Mouse (Mus musculus): ENCODE results near the gene Cacna1d.

Gene Cacna1d

DNA sequence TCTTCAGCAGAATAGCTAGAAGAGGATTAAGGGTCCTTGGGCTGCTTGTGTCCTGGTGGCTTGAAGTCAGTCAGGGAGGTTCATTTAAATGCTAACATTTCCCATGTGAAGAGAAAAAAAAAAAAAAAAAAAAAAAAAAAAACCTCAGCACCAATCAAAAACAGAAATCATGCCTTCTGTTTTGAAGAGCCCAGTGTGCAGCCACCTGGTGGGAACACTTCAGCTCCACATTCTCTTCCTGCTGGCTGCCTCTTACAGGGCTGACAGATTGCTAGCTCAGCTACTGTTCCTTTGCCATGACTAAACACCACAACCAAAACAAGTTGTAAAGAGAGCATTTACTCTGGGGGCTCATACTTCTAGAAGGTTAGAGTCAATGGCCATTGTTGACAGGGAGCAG lies 283.1 kb downstream of the Cacna1d start:
- DNase-seq (ENCODE audit: low spot score in 2 of 2): no peak

DNA sequence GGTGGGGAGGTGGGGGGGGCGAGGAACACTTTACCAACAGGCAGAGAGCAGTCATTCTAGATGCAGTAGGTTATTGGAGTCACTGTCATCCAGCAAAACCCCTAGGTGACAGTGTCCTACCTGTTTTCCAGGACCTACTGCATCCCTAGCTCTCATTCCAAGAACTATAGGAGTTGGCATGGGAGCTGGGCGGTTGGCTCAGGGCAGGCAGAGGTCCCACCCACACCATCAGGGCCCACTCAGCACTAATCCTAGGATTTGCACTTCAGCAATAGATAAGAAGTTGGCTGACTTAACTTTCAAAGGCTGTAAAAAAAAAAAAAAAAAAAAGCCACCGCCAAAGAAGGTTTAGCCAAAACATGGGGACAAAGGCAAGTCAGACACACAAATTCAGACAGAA lies 285.4 kb downstream of the Cacna1d start:
- no peak for DNase-seq (ENCODE audit: low spot score in 2 of 2)

DNA sequence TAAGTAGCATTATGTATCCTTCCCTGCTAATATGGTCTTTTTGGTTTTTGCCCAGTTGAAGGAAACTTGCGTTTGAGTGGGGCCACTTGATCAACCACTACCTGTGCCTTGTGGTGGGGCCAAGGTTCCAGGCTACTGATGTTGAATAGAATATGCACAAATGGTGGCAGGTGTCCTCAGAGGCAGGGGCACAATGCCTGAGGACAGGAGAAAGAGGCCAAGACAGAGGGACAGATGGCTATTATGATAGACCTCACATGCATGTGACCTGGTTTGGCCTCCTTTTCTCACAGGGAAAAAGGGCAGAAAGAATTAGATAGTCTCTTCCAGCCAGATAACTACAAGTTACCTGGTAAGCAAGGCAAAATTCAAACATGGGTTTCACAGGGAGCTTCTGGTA lies 286.7 kb downstream of the Cacna1d start:
- no peak for DNase-seq (ENCODE audit: low spot score in 2 of 2)

DNA sequence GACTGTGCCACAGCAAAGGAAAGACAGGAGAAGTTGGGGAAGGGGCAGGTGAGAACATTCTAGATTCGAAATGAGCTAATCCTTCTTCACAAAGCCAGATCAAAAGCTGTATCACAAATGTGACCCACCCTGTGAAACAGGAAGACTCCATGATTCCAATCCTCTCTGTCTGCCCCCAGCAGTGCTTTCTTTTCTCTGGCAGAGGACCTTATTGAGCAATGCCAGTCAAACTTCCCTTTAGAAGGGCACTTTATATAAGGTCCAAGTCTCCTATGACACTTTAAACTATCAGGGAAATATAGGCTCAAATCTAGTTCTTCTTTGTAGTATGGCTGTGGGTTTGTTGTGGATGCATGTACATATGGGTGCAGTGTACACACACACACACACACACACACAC lies 290.9 kb downstream of the Cacna1d start:
- no peak for DNase-seq (ENCODE audit: low spot score in 2 of 2)

DNA sequence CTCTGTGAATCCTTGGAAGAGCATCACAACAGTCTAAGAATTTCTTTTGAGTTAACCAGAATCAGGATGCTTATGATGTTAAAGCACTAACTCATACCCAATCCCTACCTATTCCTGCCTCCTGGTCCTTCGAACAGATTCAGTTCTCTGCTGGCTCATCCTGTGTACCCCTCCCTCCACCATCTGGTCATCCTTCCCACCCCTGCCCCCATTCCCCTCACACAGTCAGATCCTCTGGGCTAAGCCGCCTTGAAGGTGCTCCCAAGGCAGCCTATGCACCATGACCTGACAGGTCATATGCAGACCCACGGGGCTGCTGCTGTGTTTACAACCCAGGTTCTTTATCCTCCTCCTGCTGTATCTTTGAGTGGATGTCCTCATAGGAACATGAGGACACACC lies 292.4 kb downstream of the Cacna1d start:
- DNase-seq (ENCODE audit: low spot score in 2 of 2): no peak

DNA sequence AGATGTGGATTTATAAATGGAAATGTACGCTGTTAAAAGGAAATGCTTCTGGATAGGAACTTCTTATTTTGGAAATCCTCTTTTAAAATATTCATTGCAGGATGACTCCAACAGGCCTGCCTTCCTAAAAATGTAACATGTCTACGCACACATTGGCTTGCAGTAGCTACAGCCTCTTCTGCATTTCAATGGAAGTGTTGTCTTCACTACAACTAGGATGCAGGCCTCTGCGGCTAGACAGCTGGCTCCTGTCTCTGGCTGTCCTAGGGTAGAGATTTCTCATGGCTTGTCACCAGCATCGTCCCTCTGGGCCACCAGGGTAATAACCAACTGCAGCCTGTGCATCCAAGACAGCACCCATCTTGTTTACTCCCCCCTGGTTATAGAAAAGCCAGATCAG lies 293.1 kb downstream of the Cacna1d start:
- DNase-seq (ENCODE audit: low spot score in 2 of 2): no peak

DNA sequence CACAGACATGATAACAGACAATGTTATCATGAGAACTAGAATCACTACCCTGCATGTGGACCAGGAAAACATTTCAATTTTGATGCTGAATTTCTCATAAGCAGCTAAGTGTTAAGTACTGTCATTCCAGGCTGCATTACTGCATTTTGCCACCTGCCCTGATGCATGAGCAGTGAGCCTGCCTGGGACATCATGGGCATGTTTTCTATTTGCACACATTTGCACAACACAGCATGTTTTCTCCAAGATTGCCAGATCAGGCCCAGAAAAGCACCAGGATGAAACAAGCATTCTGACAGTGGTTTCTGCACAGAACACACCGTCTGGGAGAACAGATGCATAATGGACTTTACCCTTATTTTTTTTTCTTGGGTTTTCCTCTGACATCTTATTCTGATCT lies 294.3 kb downstream of the Cacna1d start:
- DNase-seq (ENCODE audit: low spot score in 2 of 2): no peak

DNA sequence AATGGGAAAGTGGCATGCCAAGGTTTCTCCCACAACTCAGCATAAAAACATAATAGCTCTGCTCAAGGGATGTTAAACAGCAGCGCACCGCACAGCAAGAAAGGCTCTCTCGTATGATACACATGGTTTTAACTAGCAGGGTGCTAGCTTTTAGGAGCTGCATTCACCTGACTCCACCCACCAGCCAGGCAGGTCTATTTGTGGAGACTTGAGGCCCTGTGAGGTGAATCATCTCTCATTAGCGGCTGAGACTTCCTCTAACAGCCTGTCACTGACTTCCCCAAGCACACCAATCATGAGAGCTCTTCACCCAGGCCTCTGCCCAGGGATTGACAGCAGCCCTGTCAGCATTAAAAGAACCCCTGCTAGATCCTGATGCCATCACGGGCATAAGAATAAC lies 295.0 kb downstream of the Cacna1d start:
- peak; percentile 5 to 64 for DNase-seq (ENCODE audit: low spot score in 2 of 2)

DNA sequence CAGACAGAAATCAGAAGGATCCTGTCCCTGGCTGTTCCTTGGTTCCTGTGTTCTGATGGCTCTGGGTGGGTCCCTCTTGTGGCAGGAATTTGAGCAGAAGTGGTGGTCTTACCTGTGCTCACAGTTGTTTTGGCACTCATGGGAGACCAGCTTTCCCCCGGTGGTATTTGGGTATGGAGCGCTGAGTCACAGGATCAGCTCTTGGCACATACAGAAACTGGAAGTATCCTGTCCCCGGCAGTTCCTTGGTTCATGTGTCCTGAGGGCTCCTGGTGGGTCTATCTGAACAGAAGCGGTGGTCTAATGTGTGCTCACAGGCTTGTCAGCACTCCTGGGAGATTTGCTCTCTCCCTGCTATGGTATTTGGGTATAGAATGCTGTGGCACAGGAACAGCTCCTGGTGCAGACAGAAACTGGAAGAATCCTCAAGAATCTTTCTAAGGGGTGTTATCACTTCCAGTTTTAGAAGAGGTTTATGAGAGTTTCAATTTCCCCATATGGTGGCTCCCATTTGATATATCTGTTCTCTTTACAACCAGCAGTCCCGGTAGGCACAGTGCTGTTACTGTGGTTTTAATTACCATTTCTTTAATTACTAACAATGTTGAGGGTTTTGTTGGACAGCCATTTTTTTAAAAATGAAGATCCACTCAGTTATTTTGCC lies 300.8 kb downstream of the Cacna1d start:
- no peak for DNase-seq (ENCODE audit: low spot score in 2 of 2)

DNA sequence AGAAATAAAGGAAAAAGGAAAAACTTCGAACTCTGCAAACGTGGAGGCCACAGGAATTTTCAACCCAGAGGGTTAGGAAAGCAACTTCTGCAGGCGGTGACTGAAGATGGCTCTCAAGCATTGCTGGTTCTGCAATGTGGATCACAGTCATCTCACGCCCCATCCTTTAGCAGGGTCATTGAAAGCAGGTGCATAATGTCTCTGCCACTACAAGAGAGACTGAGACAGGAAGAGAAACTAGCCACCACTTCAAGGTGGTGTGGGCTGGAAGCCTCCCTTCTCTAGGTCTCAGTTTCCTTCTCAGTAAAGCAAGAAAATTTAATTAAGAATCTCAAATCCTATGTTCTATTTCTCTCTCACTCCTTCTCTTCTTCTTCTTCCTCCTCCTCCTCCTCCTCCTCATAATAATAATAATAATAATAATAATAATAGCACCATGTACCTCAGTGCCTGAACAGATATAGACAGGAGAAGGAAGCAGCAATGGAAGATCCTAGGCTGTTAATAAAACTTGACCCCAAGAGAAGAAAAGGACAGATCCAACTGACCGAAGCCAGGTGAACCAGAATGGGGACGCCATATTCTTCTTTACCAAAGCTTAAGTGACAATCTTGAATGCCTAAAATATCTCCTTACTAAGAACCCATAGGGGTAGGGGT lies 305.5 kb downstream of the Cacna1d start:
- DNase-seq (ENCODE audit: low spot score in 2 of 2): no peak

DNA sequence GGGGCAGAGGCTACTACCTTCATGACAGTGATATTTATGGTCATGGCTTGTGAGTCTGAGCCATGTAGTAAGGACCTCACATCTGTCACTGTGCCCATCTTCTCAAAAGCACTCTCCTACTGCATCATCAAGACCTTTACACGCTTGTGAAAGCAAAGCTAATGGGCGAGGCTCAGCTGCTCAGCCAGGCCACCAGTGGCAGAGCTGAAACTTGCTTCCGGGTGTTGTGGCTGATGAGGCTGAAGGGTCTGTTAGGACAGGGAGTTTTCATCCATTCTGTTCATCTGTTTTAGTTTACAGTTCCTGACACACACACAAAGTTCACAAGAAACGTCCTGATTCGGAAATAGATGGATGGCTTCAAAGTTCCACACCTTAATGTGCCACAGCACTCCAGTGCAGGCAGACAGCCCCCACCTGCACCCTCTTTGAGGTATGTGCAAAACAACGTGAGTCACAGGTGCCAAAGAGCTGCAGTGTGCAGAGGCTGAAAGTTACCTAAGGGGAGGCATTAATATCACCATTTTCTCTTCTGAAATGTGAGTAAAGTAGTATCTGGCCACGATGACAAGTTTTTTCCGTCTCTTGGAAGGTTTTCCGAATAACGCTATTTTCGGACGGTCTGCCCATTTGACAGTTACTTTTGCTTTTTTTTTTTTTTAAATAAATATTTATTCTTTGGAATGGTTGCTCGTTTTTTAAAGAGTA lies 306.7 kb downstream of the Cacna1d start:
- DNase-seq (ENCODE audit: low spot score in 2 of 2): no peak

DNA sequence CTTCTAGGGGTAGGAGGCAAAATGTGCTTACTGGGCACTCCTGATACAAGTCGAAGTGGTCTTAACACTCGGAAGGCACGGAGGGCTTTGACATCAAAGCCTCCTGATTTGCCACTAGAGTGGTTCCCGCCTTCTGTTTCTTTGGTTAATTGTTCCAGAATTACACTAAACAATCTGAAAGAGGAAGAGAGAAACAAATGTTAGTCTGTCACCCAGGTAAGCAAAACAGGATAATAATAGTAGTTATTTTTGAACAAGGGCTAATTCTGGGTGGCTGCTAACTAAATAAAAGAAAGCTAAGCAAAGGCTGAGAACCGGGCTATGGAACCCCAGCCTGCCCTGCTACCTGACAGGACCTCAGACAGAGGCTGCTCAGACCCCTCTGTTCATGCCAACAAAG lies 307.2 kb downstream of the Cacna1d start:
- DNase-seq (ENCODE audit: low spot score in 2 of 2): peak in 1 of 2 experiments; percentile 7

DNA sequence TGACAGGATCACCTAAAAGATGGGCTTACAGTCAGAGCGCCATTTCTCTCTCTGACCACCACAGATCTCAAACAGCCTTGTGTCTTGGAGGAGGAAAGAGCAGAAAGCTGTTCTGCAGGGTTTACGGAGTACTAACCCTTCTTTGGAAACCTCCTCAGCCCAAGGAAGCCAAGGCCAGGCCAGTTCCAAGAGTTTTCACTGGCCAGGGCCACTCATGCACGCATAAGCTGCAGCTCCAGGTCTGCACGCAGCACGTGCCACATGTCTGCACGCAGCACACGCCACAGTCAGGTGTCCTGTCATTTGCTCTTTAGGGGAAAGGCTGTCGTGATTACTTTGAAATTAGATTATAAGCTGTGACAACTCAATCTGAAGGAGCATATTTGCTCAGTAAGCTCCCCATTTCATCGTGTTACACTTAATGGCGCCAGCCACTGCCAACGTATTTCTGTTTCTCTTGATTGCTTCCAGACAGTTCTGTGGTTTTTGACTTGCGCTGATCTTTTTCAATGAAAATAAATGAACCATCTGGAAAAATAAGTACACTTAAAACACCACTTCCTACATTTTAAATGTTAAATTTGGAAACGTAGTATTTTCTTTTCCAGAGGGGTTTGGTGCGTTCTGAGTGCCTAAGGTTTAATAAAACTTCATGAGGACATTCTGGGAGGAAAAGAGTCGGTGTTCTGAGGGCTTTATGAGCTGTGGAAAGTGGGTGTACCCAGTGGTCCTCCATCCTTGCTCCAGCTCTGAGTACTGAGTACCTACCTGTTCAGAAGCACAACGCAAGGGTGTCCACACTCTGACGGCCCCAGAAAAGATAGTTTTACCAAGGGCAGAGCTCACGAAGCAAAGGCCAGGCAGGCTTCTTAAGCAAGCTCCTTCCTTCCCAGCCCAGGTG lies 308.4 kb downstream of the Cacna1d start:
- DNase-seq (ENCODE audit: low spot score in 2 of 2): no peak

DNA sequence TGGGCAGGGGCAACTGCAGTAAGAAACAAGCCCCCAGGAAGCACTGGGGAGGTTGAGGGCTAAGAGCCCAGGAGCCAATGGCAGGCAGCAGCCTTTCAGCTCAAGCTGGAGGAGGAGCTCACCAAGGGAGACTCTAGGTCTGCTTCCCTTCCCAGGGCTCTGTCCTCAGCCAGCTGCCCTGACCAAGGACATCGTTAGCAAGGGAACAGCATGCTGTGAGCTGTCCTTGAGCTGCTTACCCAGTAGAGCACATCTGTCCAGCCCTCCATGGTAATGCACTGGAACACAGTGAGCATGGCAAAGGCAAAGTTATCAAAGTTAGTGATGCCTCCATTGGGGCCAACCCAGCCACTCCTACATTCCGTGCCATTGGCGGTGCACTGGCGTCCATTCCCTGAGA lies 312.9 kb downstream of the Cacna1d start:
- no peak for DNase-seq (ENCODE audit: low spot score in 2 of 2)

DNA sequence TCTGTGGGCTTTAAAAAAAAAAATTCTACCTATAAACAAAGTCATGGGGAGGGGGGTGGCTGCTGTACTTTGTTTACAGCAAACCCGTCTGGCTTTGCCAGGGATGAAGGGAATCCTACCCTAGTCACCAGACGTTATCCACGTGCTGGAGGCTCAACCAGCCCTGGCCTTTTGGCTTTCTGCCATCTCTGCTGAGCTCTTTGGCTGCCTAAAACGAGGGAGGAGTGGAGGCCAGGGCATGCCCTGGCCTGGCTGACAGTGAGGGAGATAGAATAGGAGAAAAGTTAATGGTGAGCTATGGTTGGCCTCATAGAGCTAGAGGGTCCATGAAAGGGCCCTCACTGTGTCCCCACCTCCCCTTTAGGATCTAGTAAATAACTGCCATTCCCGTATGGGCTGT lies 313.4 kb downstream of the Cacna1d start:
- DNase-seq (ENCODE audit: low spot score in 2 of 2): no peak

DNA sequence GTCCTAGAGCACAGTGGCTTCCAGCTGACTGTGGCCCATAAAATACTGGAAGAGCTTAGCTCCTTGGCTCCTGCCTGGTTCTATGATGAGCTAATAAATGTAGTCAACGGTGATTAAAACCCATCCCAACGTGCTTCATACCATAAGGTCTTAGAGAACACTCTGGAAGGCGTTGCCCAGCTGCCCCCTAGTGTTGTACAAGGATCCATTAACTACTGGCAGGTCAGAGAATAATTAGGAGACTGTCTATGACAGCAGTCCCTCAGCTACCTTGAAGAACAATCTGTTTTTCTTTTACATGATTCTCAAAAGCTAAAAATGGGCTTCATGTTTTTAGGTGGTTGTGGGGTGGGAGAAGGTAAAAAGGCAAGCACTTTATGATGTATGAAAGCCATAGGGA lies 315.9 kb downstream of the Cacna1d start:
- DNase-seq (ENCODE audit: low spot score in 2 of 2): no peak

DNA sequence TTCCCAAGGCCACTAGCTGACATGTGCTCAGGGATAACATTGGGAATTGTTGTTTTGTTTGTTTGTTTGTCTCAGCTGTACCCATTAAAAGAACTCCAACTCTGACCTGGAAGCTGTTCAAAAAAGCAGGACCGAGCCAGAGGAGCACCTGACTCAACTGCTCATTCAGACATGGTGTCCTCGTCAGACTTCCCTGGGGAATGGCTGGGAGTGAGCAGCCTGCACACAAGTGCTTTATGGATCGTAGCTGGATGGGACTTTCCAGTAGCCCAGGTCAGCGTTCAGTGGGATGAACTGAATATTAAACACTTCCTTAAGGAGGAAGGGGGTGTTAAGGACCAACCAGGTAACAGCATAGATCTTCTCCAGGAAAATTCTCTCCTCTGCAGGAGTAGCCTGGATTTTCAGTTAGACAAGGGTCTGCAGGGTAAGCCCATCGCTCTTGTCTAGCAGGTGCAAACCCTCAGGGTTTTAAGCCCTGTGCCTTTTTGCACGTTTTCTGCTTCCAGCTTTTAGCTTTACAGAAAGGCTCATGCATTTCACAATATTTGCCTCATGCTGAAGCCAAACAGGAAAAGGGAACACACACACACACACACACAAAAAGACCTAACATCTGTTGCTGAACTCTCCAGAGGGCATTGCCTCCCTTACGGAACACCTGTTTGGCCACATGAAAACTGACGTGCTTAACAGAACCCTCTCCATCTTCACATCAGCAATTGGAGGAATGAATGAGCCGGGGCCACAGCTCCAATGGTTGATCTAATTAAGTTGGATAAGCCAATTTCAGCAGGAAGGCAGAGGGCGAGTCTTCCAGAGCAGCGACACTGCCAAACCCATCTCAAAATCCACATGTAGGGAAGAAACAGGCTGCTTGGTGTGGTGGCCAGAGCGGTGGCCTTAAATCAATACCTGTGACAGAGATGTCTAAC lies 318.2 kb downstream of the Cacna1d start:
- no peak for DNase-seq (ENCODE audit: low spot score in 2 of 2)

DNA sequence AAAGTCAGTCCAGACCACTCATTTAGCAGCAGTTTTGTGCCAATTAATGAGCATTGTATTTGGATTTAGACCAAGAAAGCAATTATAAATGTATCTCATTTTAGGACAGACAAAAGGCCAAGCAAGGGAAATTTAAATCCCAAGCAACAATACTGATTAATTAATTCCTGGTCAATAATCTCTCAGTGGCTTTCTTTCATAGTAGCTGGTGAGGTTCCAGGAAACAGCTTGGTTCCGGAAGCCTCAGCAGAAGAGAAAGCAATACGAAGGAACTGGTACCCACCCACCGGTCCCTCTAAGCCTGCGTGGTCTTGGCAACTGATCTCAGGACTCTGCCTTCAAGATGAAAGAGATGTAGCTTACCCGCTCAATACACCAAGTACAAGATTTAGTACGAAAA lies 319.7 kb downstream of the Cacna1d start:
- no peak for DNase-seq (ENCODE audit: low spot score in 2 of 2)

DNA sequence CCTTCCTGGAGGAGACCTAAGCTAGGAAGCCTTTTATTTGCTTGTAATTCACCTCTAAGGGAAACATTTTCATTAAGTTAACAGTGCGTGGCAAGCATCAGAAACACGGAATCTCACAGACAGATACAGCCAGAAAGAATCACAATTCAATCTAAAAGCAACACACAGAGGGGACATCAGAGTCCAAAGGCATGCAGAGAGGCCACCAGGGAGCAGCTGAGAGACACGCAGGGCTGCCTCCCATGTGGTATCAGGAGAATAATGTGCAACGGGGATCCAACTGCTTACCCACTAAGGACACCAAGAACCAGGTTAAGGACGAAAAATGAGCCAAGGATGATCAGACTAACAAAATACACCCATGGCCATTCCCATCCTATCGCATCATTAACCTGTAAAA lies 320.2 kb downstream of the Cacna1d start:
- DNase-seq (ENCODE audit: low spot score in 2 of 2): no peak

DNA sequence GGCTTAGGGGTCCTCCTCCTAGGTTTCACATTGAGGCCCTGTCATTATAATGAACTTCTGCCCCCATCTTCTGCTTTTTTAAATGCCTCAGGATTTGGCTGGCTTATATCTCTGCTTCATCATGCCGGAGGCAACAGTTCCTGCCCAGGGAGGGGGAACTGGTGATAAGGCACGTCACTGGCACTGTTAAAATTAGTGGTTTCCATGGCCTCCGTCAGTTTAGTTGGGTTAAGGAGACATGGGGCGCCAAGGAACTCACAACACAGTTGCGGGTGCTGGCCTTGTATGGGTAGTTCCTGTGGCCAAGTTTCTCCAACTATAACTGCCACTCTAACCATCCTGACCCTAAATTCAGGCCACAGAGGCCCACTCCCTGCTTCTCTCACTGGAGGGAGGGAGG lies 321.8 kb downstream of the Cacna1d start:
- no peak for DNase-seq (ENCODE audit: low spot score in 2 of 2)

DNA sequence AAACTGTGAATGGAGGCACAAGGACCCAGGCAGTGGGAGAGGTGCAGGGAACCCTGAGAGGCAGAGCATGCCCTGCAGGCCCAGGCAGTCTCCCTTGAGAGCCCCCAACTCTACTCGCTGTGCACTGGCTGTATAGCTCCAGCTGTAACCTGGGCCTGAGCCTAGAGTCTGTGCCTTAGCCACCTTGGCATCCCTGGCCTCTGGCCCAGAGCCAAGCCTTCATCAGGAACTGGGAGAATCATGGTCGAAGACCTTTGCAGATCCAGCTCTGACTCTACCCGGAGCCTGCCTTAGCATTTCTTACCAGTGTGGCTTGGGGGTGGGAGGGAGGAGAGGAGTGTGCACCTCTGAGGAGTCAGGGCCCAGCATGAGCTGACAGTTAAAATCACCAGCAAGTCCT lies 322.4 kb downstream of the Cacna1d start:
- no peak for DNase-seq (ENCODE audit: low spot score in 2 of 2)
